Comparison of ENCODE assay signal across 9 mouse cellular contexts in genomic region chr4:43860744-43861519, GRCm38 (mm10). TPM values are rescaled to one million over a fixed set of nuclear protein-coding genes. Genes with fewer than 3 reads are reported as not detected.
DNase-seq lines count a peak whose midpoint lies in the region; ATAC-seq and TF ChIP-seq lines count a peak whose summit lies in the region.
"Had no signal": no experiment of that assay in that cellular context is flagged by ENCODE, and none has a peak within 500 bp of the region (broad histone marks: within the 10 kb centered on the region; RNA-seq: fewer than 3 reads in every experiment).

No protein-coding gene starts in this region.

- intact Hi-C loops in gastrocnemius, postnatal 14 days (cut with DNase I; ENCODE audit: low total_unique reads) = loop anchor here (5.0 kb wide), 1 partner anchor 99 kb away; no protein-coding TSS in a partner anchor

- TF ChIP-seq CTCF in thymus, adult 2 months (IDR thresholded peaks at IDR 0.05; ENCODE audit: borderline replicate concordance, control insufficient read depth, extremely low read depth, insufficient read depth, low read length, poor library complexity) = peak; percentile 67; the same call in 1 of the 2 replicates

- no peaks in the 10 kb centered on the region for H3K36me3 ChIP-seq in intestine, embryonic 14.5 days (ENCODE audit: control insufficient read depth, insufficient read depth, low read length)
- no peaks in the 10 kb centered on the region for H3K36me3 ChIP-seq in limb, embryonic 13.5 days
- no peaks in the 10 kb centered on the region for H3K36me3 ChIP-seq in neural tube, embryonic 11.5 days (ENCODE audit: control insufficient read depth, insufficient read depth, low read length)
- no peaks in the 10 kb centered on the region for H3K36me3 ChIP-seq in thymus, adult 2 months (ENCODE audit: control insufficient read depth, insufficient read depth, low read length)
- H3K36me3 ChIP-seq: embryonic facial prominence, embryonic 15.5 days had no signal

- no peak for ATAC-seq in intestine, embryonic 14.5 days (replicated peaks; ENCODE audit: low FRiP score, low TSS enrichment, low read depth)
- no peak for ATAC-seq in limb, embryonic 13.5 days (ENCODE audit: low FRiP score, low read depth)
- ATAC-seq in neural tube, embryonic 11.5 days (ENCODE audit: insufficient read depth, low FRiP score, low TSS enrichment) = no peak

- no peak overlapping the region for H3K27ac ChIP-seq in intestine, embryonic 14.5 days (ENCODE audit: low read depth)
- no peak overlapping the region; the same call in 1 of the 2 replicates for H3K27ac ChIP-seq in limb, embryonic 13.5 days
- no peak overlapping the region for H3K27ac ChIP-seq in neural tube, embryonic 11.5 days (ENCODE audit: low read depth, low read length)
- H3K27ac ChIP-seq in thymus, adult 2 months (ENCODE audit: control insufficient read depth, insufficient read depth, low read length) = no peak overlapping the region
- H3K27ac ChIP-seq: embryonic facial prominence, embryonic 15.5 days had no signal

- DNase-seq in 3T3-L1 (ENCODE audit: low read depth, low spot score) (peak; percentile 75), R1 (ENCODE audit: low read depth, low spot score) (peak; percentile 81)
- DNase-seq in cerebellum, postnatal 4 days (ENCODE audit: low spot score in 2 of 2) = peak; percentile 62 to 73
- DNase-seq in gastrocnemius, postnatal 14 days = peak; percentile 56
- DNase-seq in intestine, embryonic 14.5 days (ENCODE audit: low spot score) = peak; percentile 86
- DNase-seq in neural tube, embryonic 11.5 days (ENCODE audit: low spot score) = peak; percentile 77
- DNase-seq in thymus, adult 2 months = peak; percentile 49

- no peak for TF ChIP-seq POLR2A in thymus, adult 2 months (IDR thresholded peaks at IDR 0.05; ENCODE audit: control insufficient read depth, extremely low read depth, insufficient read depth, low read length, poor library complexity)

- no peaks in the 10 kb centered on the region for H3K27me3 ChIP-seq in intestine, embryonic 14.5 days (replicated peaks; ENCODE audit: control insufficient read depth, insufficient read depth, low read length)
- H3K27me3 ChIP-seq in limb, embryonic 13.5 days = no peaks in the 10 kb centered on the region
- no peaks in the 10 kb centered on the region for H3K27me3 ChIP-seq in neural tube, embryonic 11.5 days (ENCODE audit: control insufficient read depth, insufficient read depth, low read length)
- no peaks in the 10 kb centered on the region for H3K27me3 ChIP-seq in thymus, adult 2 months (ENCODE audit: control insufficient read depth, insufficient read depth, low read length)
- H3K27me3 ChIP-seq: embryonic facial prominence, embryonic 15.5 days had no signal

- H3K4me2 ChIP-seq in intestine, embryonic 14.5 days (ENCODE audit: low read length) = no peak overlapping the region
- H3K4me2 ChIP-seq in limb, embryonic 13.5 days (replicated peaks) = peak overlapping the region; percentile 25; the same call in 1 of the 2 replicates
- H3K4me2 ChIP-seq in neural tube, embryonic 11.5 days (ENCODE audit: low read depth) = no peak overlapping the region
- H3K4me2 ChIP-seq: embryonic facial prominence, embryonic 15.5 days had no signal

- H3K9ac ChIP-seq in intestine, embryonic 14.5 days (ENCODE audit: low read length) = no peak overlapping the region
- 0 out of 2 replicates have a peak overlapping the region, but pooled peaks have one; percentile 25 for H3K9ac ChIP-seq in limb, embryonic 13.5 days
- H3K9ac ChIP-seq in neural tube, embryonic 11.5 days (ENCODE audit: low read length) = no peak overlapping the region
- H3K9ac ChIP-seq: embryonic facial prominence, embryonic 15.5 days had no signal

- H3K9me3 ChIP-seq in intestine, embryonic 14.5 days (ENCODE audit: control insufficient read depth, low read length) = no peaks in the 10 kb centered on the region
- no peaks in the 10 kb centered on the region for H3K9me3 ChIP-seq in limb, embryonic 13.5 days
- H3K9me3 ChIP-seq in neural tube, embryonic 11.5 days (ENCODE audit: control insufficient read depth, low read length) = no peaks in the 10 kb centered on the region
- H3K9me3 ChIP-seq: embryonic facial prominence, embryonic 15.5 days had no signal

- H3K4me1 ChIP-seq in intestine, embryonic 14.5 days (replicated peaks; ENCODE audit: control insufficient read depth, insufficient read depth, low read length) = no peaks in the 10 kb centered on the region
- peaks cover 6% of the 10 kb centered on the region for H3K4me1 ChIP-seq in limb, embryonic 13.5 days
- no peaks in the 10 kb centered on the region for H3K4me1 ChIP-seq in neural tube, embryonic 11.5 days (ENCODE audit: control insufficient read depth, insufficient read depth, low read length)
- H3K4me1 ChIP-seq in thymus, adult 2 months (replicated peaks; ENCODE audit: control insufficient read depth, insufficient read depth, low read length) = no peaks in the 10 kb centered on the region
- H3K4me1 ChIP-seq: embryonic facial prominence, embryonic 15.5 days had no signal

- 17% methylated on average over 14 of the region's 14 CpGs for WGBS in intestine, embryonic 14.5 days
- 16% methylated on average over 14 of the region's 14 CpGs for WGBS in limb, embryonic 13.5 days
- 21% methylated on average over 14 of the region's 14 CpGs for WGBS in neural tube, embryonic 11.5 days
- 28% methylated on average over 14 of the region's 14 CpGs for WGBS in thymus, adult 2 months

- no peak overlapping the region for H3K4me3 ChIP-seq in intestine, embryonic 14.5 days (ENCODE audit: low read depth, low read length)
- no peak overlapping the region for H3K4me3 ChIP-seq in limb, embryonic 13.5 days
- H3K4me3 ChIP-seq in neural tube, embryonic 11.5 days (ENCODE audit: low read depth, low read length) = no peak overlapping the region
- no peak overlapping the region for H3K4me3 ChIP-seq in thymus, adult 2 months (ENCODE audit: control insufficient read depth, insufficient read depth, low read length)
- H3K4me3 ChIP-seq: embryonic facial prominence, embryonic 15.5 days had no signal

RNA-seq across cellular contexts. Expression of gene Olfr155, which starts 9.6 kb away (rescaled TPM):
- not detected for total RNA-seq in gastrocnemius, postnatal 14 days (2021)
- polyA plus RNA-seq in intestine, embryonic 14.5 days (2014; fragmentation: Nextera tagmentation; extraction: Ambion mirVana) = not detected in 2 replicates
- not detected in 2 replicates for polyA plus RNA-seq in limb, embryonic 13.5 days (2015; fragmentation: Nextera tagmentation; extraction: Ambion mirVana)
- not detected in 2 replicates for polyA plus RNA-seq in neural tube, embryonic 11.5 days (2014; fragmentation: Nextera tagmentation; extraction: Ambion mirVana)
- not detected in 2 replicates for polyA plus RNA-seq in thymus, adult 2 months (2012; rRNA removed)

RNA-seq across cellular contexts. Expression of gene Reck, which starts 14.4 kb away (rescaled TPM):
- 10 to 100 TPM in 1 of 2 experiments, 1 to 10 TPM in 1; 8.6 to 11.1 TPM for total RNA-seq in gastrocnemius, postnatal 14 days (2021)
- polyA plus RNA-seq in intestine, embryonic 14.5 days (2014; fragmentation: Nextera tagmentation; extraction: Ambion mirVana) = 27.6 and 30.8 TPM in 2 replicates
- 35.7 and 36.3 TPM in 2 replicates for polyA plus RNA-seq in limb, embryonic 13.5 days (2015; fragmentation: Nextera tagmentation; extraction: Ambion mirVana)
- 15.9 and 18.5 TPM in 2 replicates for polyA plus RNA-seq in neural tube, embryonic 11.5 days (2014; fragmentation: Nextera tagmentation; extraction: Ambion mirVana)
- polyA plus RNA-seq in thymus, adult 2 months (2012; rRNA removed) = 2.8 and 3.3 TPM in 2 replicates

RNA-seq across cellular contexts. Expression of gene Olfr157, which starts 20.9 kb away (rescaled TPM):
- total RNA-seq in gastrocnemius, postnatal 14 days (2021) = not detected
- not detected in 2 replicates for polyA plus RNA-seq in intestine, embryonic 14.5 days (2014; fragmentation: Nextera tagmentation; extraction: Ambion mirVana)
- not detected in 2 replicates for polyA plus RNA-seq in limb, embryonic 13.5 days (2015; fragmentation: Nextera tagmentation; extraction: Ambion mirVana)
- not detected in 2 replicates for polyA plus RNA-seq in neural tube, embryonic 11.5 days (2014; fragmentation: Nextera tagmentation; extraction: Ambion mirVana)
- polyA plus RNA-seq in thymus, adult 2 months (2012; rRNA removed) = 0.01 and 0.11 TPM in 2 replicates

RNA-seq across cellular contexts. Expression of gene Olfr156, which starts 37.2 kb away (rescaled TPM):
- total RNA-seq in gastrocnemius, postnatal 14 days (2021) = not detected
- polyA plus RNA-seq in intestine, embryonic 14.5 days (2014; fragmentation: Nextera tagmentation; extraction: Ambion mirVana) = not detected in 2 replicates
- 0.18 and 0.20 TPM in 2 replicates for polyA plus RNA-seq in limb, embryonic 13.5 days (2015; fragmentation: Nextera tagmentation; extraction: Ambion mirVana)
- polyA plus RNA-seq in neural tube, embryonic 11.5 days (2014; fragmentation: Nextera tagmentation; extraction: Ambion mirVana) = not detected in 2 replicates
- not detected in 2 replicates for polyA plus RNA-seq in thymus, adult 2 months (2012; rRNA removed)
- polyA plus RNA-seq: embryonic facial prominence, embryonic 15.5 days had no signal
